Mouse (Mus musculus): ENCODE data around the gene Olfr224.
"Not testable (repeated sequence)": the region's sequence is repeated elsewhere in the genome, so short reads cannot be mapped to it uniquely, and the experiment has no call there.

The Olfr224 gene

GRCm38 (mm10) chr11:58570405-58570804 is at the start of gene Olfr224:
TSS of gene Olfr224 (minus strand) at chr11:58570553.
- DNase-seq (ENCODE audit: low spot score) = no peak

- DNase-seq (ENCODE audit: low spot score) = no peak
Measured at GRCm38 (mm10) chr11:58618793-58619192, 48.4 kb upstream of the Olfr224 start.

GRCm38 (mm10) chr11:58618369-58618768 is 48.0 kb upstream of the Olfr224 start:
- DNase-seq (ENCODE audit: low spot score) = no peak

DNA sequence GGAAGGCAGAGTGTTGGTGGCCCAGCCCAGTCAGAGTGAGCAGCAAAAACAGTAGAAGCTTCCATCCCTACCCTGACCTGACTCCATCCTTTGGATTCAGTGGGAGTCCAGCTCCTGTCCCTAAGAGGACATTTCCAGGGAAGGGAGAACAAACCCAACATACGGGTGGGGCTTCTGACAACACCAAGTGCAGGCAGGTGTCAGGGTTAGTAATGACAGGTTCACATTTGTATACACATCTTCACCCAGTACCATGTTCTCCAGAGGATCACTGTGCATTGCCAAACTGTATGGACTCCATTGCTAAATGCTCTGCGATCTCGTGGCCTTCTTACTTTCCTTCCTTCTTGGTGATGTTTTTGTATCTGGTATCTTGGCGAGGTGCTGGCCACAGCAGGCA is 45.6 kb upstream of the Olfr224 start, which contains the start of gene 2210407C18Rik:
TSS of gene 2210407C18Rik (minus strand) at position 101 of the 400 bp plus-strand sequence.
- DNase-seq (ENCODE audit: low spot score) = no peak

- DNase-seq (ENCODE audit: low spot score) = no peak
Measured at GRCm38 (mm10) chr11:58614526-58614925, 44.2 kb upstream of the Olfr224 start.

GRCm38 (mm10) chr11:58613359-58613758 is 43.0 kb upstream of the Olfr224 start:
- DNase-seq (ENCODE audit: low spot score) = no peak

DNA sequence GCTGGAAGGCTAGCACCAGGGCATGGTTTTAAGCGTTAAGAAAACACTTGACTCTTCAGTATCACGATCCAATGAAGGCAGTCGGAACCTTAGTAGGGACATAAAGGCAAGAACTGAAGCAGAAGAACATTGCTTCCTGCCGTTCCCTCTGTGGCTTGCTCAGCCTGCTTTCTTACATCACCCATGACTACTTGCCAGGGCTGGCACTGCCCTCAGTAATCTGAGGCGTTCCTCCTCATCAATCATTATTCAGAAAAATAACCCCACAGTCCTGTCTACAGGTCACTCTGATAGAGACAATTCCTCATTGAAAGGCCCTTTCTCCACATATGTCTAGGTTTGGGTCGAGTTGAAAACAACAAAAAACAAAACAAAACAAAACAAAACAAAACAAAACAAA is 36.7 kb upstream of the Olfr224 start:
- no peak for DNase-seq (ENCODE audit: low spot score)

- DNase-seq (ENCODE audit: low spot score) = no peak
Measured at GRCm38 (mm10) chr11:58606177-58606919, 36.0 kb upstream of the Olfr224 start.

- DNase-seq (ENCODE audit: low spot score) = no peak
Measured at GRCm38 (mm10) chr11:58605228-58605627, 34.9 kb upstream of the Olfr224 start.

- DNase-seq (ENCODE audit: low spot score) = no peak
Measured at GRCm38 (mm10) chr11:58604688-58605087, 34.3 kb upstream of the Olfr224 start.

DNA sequence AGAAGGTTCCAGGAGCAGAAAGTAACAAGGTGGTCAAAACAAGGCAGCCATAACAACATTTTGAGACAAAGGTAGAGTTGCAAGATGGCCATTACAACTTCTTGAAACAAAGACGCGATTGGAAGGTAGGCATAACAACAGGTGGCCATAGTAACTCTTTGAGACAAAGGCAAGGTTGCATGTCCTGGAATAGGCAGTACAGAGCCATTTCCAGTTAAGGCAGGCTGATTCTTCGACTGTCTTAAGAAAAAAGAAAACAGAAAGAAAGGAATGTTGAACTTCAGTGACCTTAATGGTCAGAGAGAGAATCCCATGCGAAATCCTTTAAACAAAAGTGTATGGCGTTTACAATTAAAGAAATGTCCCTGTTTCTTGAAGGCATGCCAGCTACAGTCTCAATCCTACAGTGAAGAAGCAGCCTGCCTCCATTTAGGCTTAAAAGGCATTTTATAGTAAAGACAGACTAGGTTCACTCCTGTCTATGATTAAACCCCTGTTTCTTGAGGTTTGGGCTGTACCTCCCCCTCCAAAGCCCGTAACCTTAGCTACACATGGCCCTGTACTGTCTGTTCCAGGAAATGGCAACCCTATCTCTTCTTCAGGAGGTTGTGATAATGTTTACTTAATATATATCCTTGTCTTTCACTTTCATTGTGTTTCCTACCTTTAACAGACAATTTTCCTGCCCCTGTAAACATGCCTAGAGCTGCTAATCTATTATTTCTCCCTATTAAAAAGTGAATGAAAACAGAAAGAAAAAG is 32.6 kb upstream of the Olfr224 start:
- no peak for DNase-seq (ENCODE audit: low spot score)

GRCm38 (mm10) chr11:58602062-58602461 is 31.7 kb upstream of the Olfr224 start:
- no peak for DNase-seq (ENCODE audit: low spot score)

GRCm38 (mm10) chr11:58597837-58598236 is 27.5 kb upstream of the Olfr224 start:
- DNase-seq (ENCODE audit: low spot score) = no peak

GRCm38 (mm10) chr11:58594814-58595213 is 24.5 kb upstream of the Olfr224 start, which contains the start of gene Olfr324:
TSS of gene Olfr324 (plus strand) at chr11:58595114.
- no peak for DNase-seq (ENCODE audit: low spot score)

GRCm38 (mm10) chr11:58588620-58589250 is 18.4 kb upstream of the Olfr224 start:
- DNase-seq (ENCODE audit: low spot score) = no peak

DNA sequence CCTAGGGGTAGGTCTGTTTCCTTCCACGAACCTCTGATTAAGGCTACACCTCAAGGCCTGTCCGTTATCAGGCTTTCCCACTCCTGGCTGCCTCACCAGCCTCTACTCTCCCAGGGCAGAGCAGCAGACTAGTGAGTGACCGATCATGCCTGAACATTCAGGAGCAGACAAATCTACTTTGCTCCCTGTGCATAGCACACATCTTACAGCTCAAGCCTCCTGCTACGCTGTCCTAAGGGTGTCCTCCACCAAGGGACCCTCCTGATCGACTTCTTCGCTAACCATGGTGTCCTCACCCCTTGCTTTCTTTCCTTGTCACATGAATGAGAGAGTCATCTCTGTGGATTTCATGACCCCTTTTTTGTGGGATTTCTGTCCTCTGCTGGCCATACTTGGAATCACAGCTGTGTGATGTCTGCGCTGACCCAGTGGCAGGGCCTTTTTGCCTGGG is 17.6 kb upstream of the Olfr224 start:
- DNase-seq (ENCODE audit: low spot score) = peak; percentile 63

GRCm38 (mm10) chr11:58578636-58579035 is 8.3 kb upstream of the Olfr224 start:
- DNase-seq (ENCODE audit: low spot score) = no peak

- no peak for DNase-seq (ENCODE audit: low spot score)
Measured at GRCm38 (mm10) chr11:58577430-58577829, 7.1 kb upstream of the Olfr224 start, which contains the start of gene Olfr325. TSS of gene Olfr325 (plus strand) at chr11:58577730.

GRCm38 (mm10) chr11:58555536-58555935 is 14.8 kb downstream of the Olfr224 start, which contains the start of gene Olfr328:
TSS of gene Olfr328 (minus strand) at chr11:58555636.
- DNase-seq (ENCODE audit: low spot score) = no peak

DNA sequence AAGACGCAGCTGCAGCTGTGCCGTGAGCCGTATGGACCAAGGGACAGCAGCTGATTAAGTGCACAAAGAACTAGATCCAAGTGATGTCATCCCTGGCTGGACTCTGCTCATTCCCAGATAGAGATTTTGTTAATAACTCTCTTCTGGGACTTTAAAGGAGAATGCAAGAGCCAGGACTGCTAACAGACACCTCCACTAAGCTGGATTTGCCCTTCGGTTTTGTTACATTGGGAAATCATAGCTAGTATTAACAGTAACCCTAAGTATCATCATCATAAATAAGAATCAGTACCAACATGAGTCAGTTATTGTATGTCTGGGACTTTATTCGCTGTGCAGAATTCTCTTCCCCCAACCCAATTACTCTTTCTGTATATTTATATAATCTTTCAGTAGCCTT is 24.0 kb downstream of the Olfr224 start, which contains the start of gene Olfr329-ps:
TSS of gene Olfr329-ps (minus strand) at position 101 of the 400 bp plus-strand sequence.
- no peak for DNase-seq (ENCODE audit: low spot score)

GRCm38 (mm10) chr11:58534736-58535135 is 35.6 kb downstream of the Olfr224 start, which contains the start of gene Olfr330:
TSS of gene Olfr330 (minus strand) at chr11:58534836.
- not testable (repeated sequence) for DNase-seq (ENCODE audit: low spot score)

DNA sequence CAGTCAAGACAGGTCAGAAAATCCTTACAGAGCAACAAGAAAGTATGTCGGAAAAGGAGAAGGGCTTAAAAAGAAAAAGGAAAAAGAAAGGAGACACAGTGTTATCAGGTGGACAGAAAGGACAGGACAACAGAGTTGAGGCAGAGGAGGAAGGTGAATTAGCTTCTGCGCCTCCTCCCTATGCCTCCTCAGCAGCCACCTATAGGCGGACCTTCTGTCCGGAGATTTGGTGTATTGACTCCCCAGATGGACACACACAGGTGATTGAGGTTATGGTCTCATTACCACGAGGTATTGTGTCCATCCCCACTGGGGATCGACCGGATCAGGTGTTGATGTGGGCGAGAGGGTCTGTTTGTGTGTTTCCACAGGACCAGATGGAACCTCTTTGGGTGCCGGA is 50.6 kb downstream of the Olfr224 start:
- DNase-seq (ENCODE audit: low spot score) = not testable (repeated sequence)

Measured in embryo, embryonic 10.5 days (tissue).